Mouse (Mus musculus): ENCODE measurements at regions not wholly inside any gene's neighbourhood (a gene's known extent, or its start where the extent isn't known, plus 50 kb on each side); places are given as distances from the start of the nearest gene placed in this dataset.

- DNase-seq (ENCODE audit: low read depth), result no peak
Measured at GRCm38 (mm10) chr1:76322943-76323559, 777.0 kb downstream of the Slc4a3 start.

GRCm38 (mm10) chr1:76323592-76323991 is 777.5 kb downstream of the Slc4a3 start:
- no peak for DNase-seq (ENCODE audit: low read depth)

GRCm38 (mm10) chr1:76336011-76336410 is 789.9 kb downstream of the Slc4a3 start:
- DNase-seq (ENCODE audit: low read depth), result no peak

- no peak for DNase-seq (ENCODE audit: low read depth)
Measured at GRCm38 (mm10) chr1:76362106-76362505, 816.0 kb downstream of the Slc4a3 start.

GRCm38 (mm10) chr1:76373931-76374330 is 827.9 kb downstream of the Slc4a3 start:
- DNase-seq (ENCODE audit: low read depth), result no peak

- no peak for DNase-seq (ENCODE audit: low read depth)
Measured at GRCm38 (mm10) chr1:76378154-76378553, 832.1 kb downstream of the Slc4a3 start.

- no peak for DNase-seq (ENCODE audit: low read depth)
Measured at GRCm38 (mm10) chr1:76392536-76392935, 846.5 kb downstream of the Slc4a3 start.

- DNase-seq (ENCODE audit: low read depth), result no peak
Measured at GRCm38 (mm10) chr1:76394038-76394437, 848.0 kb downstream of the Slc4a3 start.

- no peak for DNase-seq (ENCODE audit: low read depth)
Measured at GRCm38 (mm10) chr1:76402854-76403253, 856.8 kb downstream of the Slc4a3 start.

- DNase-seq (ENCODE audit: low read depth), result no peak
Measured at GRCm38 (mm10) chr1:76404003-76404402, 857.9 kb downstream of the Slc4a3 start.

- DNase-seq (ENCODE audit: low read depth), result no peak
Measured at GRCm38 (mm10) chr1:76410813-76411212, 864.7 kb downstream of the Slc4a3 start.

- DNase-seq (ENCODE audit: low read depth), result no peak
Measured at GRCm38 (mm10) chr1:76420525-76420924, 874.5 kb downstream of the Slc4a3 start.

GRCm38 (mm10) chr1:76427439-76427838 is 881.4 kb downstream of the Slc4a3 start:
- no peak for DNase-seq (ENCODE audit: low read depth)

- DNase-seq (ENCODE audit: low read depth), result no peak
Measured at GRCm38 (mm10) chr1:76430041-76430610, 884.1 kb downstream of the Slc4a3 start.

- no peak for DNase-seq (ENCODE audit: low read depth)
Measured at GRCm38 (mm10) chr1:76433481-76433941, 887.4 kb downstream of the Slc4a3 start.

GRCm38 (mm10) chr1:76450539-76451214 is 904.6 kb downstream of the Slc4a3 start:
- no peak for DNase-seq (ENCODE audit: low read depth)

GRCm38 (mm10) chr1:76453160-76453710 is 907.2 kb downstream of the Slc4a3 start:
- DNase-seq (ENCODE audit: low read depth), result no peak

- no peak for DNase-seq (ENCODE audit: low read depth)
Measured at GRCm38 (mm10) chr1:76466562-76466961, 920.5 kb downstream of the Slc4a3 start.

- no peak for DNase-seq (ENCODE audit: low read depth)
Measured at GRCm38 (mm10) chr1:76484193-76484592, 938.1 kb downstream of the Slc4a3 start.

- no peak for DNase-seq (ENCODE audit: low read depth)
Measured at GRCm38 (mm10) chr1:76487481-76487880, 941.4 kb downstream of the Slc4a3 start.

GRCm38 (mm10) chr1:76489681-76490492 is 943.8 kb downstream of the Slc4a3 start:
- DNase-seq (ENCODE audit: low read depth), result no peak

GRCm38 (mm10) chr1:76490719-76491118 is 944.7 kb downstream of the Slc4a3 start:
- no peak for DNase-seq (ENCODE audit: low read depth)
